Mouse (Mus musculus): ENCODE measurements around the gene Cmtm6.

The Cmtm6 gene

GRCm38 (mm10) chr9:114797329-114798004 is 66.6 kb downstream of the Cmtm6 start:
- DNase-seq (ENCODE audit: low read depth, low spot score): peak; percentile 70

DNA sequence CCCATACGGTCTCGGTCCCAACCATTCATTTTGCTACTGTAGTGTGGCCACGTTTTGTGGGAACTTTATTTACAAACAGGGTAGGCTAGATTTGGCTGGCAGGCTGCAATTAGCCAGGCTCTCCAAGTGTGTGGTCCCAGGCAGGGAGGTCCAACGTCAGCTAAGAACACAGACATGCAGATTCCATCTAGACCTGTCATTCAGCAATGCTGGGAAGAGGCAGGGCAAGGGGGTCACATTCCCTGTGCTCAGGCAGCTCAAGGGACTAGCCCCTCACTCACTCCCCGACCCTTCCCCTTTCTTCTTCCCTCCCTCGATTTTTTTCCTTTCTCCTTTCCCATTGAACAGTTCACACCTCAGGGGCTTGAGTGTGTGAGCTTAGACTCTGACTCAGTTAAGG is 67.9 kb downstream of the Cmtm6 start:
- DNase-seq (ENCODE audit: low read depth, low spot score): no peak

Data from R1 (cell line).